Mouse (Mus musculus): ENCODE results near the gene Prkag2.
A peak's percentile ranks its signal among the peaks of the same experiment; 100 is the strongest.

Gene Prkag2

DNA sequence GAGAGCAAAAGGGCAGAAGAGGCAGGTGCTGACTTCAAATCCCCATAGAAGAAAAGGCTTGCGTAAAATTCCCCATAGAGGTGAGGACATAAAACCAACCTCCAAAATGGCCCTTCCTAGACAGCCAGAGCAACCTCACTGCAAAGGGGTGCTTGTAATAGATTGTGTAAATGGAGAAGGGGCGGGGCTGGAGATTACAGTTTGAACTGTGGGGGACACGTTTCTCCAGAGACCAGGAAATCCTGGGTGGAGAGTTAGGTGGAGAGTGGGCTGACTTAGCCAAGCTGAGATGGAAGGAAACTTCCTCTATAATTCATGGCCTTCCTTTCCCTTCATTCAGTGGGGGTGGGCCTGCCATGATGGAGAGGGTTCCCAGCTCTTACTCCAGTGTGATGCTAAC lies 107.3 kb downstream of the Prkag2 start:
- no peak for DNase-seq (ENCODE audit: low spot score)

DNA sequence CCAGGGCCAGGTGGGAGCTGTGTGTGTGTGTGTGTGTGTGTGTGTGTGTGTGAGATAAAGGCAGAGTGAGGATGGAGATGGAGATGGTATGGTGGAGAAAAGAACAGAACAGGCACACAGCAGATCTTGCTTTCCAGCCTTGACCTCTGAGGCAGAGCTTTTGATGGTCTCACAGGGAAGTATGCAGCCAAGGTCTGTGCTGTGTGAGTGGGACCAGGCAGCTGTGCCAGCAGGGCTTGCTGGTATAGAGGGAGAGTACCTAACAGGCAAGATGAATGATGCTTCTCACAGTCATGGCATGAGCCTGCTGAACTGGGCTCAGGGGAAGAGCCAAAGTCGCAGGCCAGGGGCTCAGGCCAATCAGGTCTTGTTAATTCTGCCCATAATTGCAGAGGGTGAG lies 108.9 kb downstream of the Prkag2 start:
- no peak for DNase-seq (ENCODE audit: low spot score)

DNA sequence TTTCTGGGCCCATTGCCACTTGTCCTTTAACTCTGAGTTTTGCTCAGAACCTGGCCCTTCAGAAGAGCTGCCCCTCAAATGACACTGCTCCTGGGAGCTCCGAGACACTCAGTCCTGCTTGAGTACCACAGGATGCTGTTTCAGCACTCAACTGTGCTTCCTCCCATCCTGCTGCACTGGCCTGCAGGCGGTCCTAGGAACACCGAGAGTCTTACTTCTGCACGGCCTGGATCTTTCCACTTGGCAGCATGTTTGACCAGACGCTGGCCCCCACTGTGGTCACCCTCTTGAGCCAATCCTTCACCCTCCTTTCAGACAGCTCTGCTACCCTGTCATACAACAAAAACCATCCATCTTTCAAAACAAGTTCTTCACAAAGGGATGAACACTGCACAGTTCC lies 110.0 kb downstream of the Prkag2 start:
- no peak for DNase-seq (ENCODE audit: low spot score)

DNA sequence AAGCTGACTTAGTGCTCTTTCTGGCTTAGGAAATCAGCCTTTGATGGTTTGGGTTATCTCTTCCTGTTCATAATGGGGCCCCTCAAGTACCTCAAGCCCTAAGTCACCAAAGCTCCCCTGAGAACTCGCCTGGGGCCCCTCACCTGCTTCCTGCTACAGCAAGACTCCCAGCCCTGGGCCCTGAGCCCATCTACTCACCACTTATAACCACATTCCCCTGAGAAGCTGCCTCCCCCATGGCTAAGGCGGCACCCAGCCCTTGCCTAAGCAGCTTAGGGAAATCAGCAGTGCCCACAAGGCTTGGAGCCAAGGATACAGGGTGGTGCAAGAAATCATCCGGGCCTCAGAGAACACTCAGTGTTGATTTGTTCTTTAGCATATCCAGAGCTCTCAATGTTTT lies 110.8 kb downstream of the Prkag2 start:
- no peak for DNase-seq (ENCODE audit: low spot score)

DNA sequence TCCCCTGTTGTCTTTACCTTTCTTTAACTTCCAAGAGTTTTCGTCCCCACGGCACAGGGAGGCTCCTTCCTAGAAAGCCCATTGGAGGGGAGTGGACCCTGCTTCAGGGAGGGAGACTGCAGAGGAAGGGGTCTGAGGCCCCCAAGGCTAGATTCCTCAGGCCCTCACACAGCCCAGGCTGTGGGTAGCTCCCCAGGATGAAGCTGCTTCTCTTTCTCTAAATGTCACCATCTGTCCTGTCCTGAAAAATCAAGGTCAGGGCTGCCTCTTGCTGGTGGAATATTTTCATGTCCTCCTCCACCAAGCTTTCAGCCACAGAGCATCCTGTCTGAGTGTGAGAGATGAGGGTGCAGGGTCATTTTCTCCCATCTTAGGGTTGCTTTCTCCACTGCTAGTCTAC lies 113.5 kb downstream of the Prkag2 start:
- DNase-seq (ENCODE audit: low spot score) = no peak

DNA sequence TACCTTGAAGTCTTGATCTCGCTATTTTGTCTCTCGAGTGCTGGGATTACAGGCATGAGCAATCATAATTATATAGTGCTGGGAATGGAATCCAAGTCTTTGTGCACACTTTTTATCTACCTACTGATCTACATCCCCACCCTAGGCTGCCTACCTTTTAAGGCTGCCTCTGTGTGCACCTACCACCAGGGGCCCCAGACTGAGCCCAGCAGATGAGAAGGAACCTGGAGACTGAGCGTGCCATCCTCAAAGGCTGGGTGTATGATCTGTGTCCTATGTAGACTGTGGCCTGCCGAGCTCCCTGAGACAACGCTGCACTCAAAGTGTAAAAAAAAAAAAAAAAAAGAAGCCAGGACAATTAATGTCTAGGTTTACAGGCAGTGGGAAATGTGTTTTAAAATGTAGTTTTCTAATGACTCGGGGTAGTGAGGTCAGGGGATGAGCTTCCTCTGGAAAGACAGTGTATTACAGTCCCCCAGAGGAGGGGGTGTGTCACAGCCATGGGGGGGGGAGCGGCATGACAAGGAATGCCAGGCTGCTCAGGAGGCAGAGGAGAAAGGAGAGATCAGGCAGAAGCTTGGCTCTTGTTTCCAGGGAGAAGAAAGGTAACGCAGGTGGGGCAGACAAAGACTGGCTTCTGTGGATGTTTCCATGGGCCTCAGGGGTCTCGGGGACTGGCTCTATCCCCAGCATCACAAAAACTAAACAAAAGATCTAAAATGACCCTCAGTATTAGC lies 114.1 kb downstream of the Prkag2 start:
- DNase-seq (ENCODE audit: low spot score) = no peak

DNA sequence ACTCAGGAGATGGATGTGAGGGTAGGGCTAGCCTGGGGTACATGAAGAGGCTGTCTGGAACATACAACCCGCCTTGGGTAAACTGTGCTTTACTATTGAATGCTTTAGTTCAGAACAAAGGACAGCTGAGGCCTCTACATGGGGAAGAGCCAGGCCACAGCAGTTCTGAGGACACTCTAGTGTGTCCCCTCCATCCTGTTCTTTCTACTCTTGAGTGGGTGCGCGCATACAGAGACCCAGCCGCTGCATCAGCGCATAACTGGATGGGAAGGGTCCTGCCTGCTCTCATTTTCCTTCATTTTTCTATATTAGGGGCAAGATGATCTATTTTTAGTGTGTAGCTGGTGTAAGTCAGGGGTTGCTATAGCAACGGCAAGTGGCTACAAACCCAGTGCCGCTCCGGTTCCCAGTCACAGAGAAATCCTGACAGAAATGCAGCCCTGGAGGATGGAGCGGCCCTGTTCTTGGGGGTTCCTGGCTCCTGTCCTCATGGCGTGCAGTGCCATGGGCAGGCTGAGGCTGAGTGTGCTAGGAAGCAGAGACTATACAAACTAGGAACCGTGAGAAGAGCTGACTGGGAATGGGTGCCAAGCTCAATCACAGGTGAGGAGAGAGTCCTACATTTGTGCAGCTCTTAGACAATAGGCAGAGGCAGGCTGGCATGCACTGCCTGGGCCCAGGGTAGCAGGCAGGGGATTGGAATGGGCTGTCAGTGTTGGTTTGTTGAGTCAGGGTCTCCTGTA lies 114.8 kb downstream of the Prkag2 start:
- peak; percentile 68 for DNase-seq (ENCODE audit: low spot score)

DNA sequence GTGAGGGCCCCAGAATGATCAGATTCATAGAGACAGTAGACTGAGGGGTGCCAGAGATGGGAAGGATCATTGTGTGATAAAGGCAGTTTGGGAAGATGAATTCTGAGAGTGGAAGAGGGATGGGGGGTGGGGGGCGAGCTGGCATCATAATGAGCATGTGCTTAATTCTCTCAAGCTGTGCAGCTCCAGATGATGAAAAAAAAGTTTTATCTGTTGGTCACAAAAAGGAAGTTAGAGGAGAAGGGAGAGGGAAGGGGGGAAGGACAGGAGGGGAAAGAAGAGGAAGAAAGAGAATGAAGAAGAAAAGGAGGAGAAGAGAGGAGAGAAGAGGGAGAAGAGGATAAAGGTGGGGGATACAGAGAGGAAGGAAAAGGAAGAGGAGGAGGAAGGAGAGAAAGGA lies 116.3 kb downstream of the Prkag2 start:
- no peak for DNase-seq (ENCODE audit: low spot score)

DNA sequence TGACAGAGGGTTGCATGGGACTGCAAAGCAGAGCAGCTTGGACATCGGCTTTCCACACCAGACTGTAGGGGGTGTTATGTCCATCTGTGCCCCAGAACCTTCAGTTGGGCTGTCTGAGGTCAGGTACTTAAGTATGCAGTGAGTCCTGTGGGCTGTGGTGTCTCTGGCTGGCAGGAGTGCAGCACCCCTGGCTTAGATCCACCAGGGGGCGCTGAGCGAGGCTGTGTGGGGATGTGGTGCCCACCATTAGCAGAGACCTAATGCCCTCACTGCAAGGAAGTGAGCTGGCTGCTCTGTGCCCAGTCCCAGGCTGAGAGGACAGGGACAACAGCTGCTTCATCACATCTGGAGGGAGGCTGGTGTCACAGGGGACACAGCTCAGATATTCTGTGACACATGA lies 116.9 kb downstream of the Prkag2 start:
- no peak for DNase-seq (ENCODE audit: low spot score)

DNA sequence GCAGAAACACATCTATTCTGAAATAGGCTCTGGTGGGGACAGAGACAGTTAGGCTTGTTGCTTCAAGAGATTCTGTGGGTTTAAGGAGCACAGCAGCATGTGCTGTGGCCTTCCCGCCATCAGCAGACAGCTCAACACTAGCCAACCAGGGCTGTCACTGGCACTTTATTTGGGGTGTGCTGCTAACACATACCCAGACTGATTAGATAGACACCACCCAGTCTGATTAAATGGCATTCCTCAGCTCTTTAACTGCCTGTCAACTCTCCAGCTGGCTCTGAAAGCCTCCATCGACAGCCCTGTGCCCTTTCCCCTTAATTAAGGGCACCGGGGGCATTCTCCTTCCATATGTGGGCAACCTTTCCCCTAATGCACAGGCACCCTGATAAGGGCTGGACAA lies 118.2 kb downstream of the Prkag2 start:
- DNase-seq (ENCODE audit: low spot score) = no peak

DNA sequence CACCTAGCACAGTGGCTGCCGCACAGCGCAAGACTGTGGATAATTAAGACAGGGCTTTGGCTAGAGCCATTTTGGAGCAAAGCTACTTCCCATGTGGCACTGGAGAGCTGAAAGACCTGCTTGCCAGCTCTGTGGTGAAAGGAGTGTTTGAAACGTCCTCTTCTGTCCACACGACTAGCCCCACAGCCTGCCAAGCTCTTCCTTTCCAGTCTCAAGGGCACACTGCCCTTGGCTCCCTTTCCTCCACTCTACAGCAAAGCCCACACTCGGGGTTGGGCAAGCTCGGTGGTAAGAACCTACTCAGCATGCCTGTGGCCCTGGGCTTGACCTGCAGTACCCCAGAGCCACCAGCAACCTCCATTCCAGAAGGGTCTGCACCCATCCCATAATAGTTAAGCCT lies 118.7 kb downstream of the Prkag2 start:
- no peak for DNase-seq (ENCODE audit: low spot score)

DNA sequence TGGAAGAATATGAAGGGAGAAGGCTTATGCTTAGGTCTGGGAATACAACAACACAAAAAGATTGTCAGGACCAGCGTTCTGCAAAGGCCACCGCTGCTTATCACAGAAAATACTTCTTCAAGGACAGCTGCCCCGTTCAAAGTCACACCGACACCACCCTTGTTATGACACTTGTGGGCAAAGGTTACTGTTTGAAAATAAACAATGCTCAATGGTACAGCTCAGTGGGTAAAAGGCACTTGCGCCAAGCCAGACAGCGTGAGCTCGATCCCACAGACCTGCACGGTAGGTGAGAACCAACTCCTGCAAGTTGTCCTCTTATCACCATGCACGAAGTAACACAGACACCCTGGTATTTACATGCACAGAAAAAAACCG lies 120.5 kb downstream of the Prkag2 start:
- DNase-seq (ENCODE audit: low spot score) = no peak

DNA sequence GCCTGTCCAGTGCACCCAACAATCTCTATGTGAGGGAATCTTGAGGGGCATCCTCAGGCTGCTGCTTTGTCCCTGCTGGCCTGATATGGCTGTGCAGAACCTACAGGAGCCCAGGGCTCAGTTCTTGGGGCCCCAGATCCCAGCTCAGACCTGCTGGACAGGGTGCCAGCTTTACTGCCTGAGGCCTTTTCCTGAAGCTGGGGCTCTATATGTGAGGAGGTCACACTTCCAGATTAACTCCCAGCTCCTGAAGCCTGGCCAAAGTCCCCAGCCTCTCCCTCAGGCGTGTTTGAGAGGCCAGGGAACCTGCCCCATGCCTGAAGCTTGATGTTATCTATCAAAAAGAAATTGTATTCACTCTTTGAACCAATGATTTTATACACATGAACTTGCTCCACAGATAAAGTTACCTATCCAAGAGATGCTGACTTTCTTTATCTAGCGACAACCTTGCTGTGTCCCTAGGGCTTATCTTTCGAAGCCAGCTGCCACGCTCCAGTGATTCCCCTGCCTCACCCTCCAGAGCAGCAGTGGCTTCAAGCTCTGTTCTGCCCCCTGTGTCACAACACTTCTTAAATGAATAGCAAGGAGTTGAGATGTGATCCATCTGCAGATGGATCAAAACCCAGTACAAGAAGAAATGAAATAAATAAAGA lies 121.0 kb downstream of the Prkag2 start:
- DNase-seq (ENCODE audit: low spot score) = no peak

DNA sequence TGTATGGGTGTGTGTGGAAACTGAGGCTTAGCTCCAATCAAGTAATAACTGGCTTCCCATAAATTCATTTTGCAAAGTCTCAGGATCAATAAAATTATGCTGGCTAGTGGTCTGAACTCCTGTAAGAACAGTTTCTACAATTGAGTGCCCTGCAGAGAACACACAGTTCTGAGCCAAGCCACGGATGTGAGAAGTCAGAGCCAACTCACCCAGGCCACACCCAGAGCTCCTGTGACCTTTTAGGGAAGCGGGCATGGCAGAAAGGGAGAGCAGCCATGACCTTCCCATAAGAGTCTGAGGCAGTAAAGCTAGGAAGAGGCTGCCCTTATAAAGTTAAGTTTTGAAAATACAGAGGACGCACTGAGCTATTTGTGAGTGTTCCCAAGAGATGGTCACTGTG lies 123.5 kb downstream of the Prkag2 start:
- no peak for DNase-seq (ENCODE audit: low spot score)

DNA sequence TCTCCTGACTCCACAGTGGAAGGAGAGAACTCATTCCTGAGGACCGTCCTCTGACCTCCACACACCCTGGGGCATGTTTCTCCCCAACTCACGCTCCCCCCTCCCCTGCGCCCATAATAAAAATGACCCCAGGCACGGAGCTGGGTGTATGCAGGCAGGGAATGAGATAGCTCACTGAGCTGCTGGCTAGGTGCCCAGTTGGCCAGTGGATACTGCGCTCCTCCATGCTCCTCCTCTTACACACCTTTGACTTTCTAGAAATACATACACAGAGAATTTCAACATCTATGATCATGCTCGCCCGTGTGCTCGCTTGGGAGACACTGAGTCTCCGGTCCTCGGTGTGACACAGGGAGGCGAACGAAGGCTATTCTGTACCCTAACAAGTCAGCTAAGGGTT lies 124.2 kb downstream of the Prkag2 start:
- no peak for DNase-seq (ENCODE audit: low spot score)

DNA sequence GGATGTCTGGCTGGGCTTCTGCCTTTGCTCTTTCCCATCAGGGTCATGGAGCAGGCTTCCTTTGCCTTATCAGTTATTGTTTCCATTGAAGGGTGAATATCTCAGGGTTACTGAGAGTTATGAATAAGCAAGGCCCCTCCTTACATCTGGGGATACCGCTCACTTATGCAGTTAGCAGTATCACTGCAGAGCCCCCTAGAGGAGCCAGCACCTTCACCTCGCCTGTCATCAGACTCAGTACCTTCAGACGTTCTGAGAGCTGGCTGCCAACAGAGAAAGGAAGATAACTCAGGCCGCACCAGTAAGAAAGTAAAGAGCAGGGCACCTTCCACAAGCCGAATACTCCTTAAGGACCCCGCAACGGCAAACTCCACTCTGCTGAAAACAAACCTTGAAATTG lies 125.3 kb downstream of the Prkag2 start:
- DNase-seq (ENCODE audit: low spot score) = no peak

DNA sequence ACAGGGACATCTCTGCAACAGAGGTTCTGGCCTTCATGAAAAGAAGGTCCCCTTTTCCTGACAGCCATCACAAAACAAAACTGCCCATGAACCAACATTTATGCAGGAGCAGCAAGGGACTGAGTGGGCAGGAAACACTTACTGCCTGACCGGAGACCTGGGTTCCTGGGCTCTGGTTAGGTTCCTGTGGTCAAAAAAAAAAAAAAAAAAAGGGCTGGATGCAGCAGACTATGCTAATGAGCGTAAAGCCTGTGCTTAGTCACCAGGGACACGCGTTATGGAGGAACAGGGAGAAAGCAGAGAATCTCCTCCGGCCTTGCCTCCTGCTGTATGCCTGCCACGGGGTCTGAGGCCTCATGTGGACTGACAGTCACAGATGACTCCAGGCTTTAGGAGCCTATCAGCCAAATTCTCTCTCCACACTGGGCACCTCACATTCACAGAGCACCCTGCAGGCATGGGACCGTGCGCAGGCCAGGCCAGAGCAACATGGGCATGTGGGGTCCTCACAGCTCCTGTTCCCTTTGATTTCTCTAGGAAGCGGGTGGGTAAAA lies 126.7 kb downstream of the Prkag2 start:
- no peak for DNase-seq (ENCODE audit: low spot score)

DNA sequence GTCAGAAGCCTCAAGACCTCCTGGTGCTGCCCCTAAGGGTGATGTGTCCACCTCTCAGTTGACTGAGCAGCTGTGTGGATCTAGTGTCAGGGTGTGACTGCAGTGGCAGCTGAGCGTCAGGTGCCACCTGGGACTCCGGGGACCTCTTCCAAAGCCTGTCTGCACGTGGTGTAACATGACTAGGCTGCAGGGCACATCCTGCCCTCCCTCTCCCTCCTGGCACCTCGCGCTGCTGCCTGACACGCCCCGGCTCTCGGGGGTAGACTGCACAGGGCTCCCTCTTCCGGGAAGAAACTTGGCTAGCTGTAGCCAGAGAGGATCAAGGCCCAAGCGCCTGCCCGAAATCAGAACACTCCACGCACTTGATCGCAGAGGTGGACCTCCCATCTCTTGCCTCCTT lies 127.2 kb downstream of the Prkag2 start:
- no peak for DNase-seq (ENCODE audit: low spot score)

DNA sequence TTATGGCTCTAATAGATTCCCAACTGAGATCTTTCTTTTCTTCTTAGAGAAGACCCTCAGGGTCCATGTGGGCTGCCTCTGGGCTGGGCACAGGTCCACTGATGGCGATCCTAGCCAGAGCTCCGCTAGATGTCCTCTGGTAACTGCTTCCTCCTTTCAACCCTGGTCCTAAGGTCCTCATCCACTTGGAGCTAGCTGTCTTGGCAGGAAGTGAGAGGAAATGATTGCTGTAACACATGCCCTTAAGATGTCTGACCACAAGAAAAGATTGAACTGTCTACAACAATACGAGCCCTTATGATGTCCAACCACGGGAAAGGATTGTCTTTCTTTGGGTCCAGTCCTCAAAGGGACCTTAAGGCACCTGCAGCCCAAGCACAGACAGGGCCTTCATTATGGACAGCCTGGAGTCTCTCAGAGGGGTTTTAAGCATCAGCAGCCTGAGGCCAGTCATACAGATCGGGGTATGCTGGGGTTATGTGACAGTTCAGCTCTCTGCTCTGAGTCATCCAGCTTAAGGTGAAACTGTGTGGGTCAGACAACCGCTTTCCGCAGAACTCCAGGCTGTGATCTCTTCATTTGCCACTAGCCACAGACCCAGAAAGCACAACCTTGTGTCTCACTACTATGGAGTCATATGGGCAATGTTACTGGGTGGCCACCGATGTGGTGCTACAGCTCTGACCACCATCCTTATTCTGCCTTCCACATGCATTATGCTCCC lies 129.7 kb downstream of the Prkag2 start:
- DNase-seq (ENCODE audit: low spot score) = no peak

DNA sequence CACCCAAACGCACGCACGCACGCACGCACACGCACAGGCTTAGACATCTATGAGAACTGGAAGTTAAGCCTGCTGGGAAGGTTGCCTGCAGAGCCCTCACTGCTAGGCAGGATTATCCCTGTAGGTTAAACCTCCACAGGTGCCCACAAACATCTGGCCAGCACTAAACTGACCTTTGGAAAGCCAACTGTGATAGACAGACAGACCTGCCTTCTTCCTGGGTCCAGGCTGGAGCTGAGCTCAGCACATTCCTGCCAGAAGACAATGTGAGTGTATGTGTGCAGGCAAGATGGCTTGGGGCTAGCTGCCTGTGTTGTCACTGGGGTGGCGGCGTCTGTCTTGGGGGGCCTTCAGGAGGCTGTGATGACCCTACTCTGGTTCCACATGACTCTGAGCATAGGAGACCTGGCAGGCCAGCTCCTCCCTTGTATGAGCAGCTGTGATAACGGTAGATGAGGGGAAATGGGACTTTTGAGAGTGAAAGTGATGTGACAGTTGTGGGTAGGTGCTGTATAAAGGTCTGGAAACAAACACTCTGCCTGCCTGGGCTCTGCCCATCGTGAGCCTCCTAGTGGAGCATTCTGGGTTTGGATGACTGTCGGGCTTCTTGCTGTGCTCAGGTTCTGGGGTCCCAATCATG lies 131.1 kb downstream of the Prkag2 start:
- DNase-seq (ENCODE audit: low spot score) = no peak

DNA sequence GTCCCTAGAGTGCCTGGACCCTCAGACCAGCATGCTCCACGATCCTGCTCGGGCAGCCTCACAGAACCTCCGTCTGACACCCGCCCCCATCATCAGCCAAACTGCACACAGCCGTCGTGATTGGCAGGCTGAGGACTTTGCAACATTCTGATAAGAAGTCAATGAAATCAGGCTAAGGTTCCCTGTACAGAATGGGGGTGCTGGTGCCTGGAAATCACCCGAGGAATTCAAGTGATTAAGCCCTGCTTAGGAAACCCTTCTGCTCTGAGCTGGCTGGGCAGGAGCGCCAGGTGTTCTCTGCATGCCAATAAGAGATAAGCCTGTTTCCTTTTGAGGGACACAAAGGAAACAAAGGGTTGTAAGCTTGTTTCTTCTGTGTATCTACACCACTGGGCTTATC lies 131.7 kb downstream of the Prkag2 start:
- DNase-seq (ENCODE audit: low spot score) = no peak

Measured in layer of hippocampus, adult 9-10 months (tissue).